Mouse (Mus musculus): ENCODE measurements around the gene Parp12. TPM values are rescaled to one million over a fixed set of nuclear protein-coding genes. Genes with fewer than 3 reads are reported as not detected.

Parp12 gene
- polyA plus RNA-seq, 2 experiments = 8.6 to 18.5 TPM

- TF ChIP-seq POLR2A (IDR thresholded peaks at IDR 0.05; ENCODE audit: borderline replicate concordance, extremely low read depth, insufficient read depth, insufficient read length) = no peak
- Histone ChIP-seq H3K9ac (ENCODE audit: low read depth, low read length, severe bottlenecking) (no peak overlapping the region), H3K27ac (replicated peaks; ENCODE audit: low read depth, low read length) (no peak overlapping the region), H3K9me3 (ENCODE audit: control insufficient read depth, low read length) (no peaks in the 10 kb centered on the region), H3K27me3 (ENCODE audit: control insufficient read depth, insufficient read depth, low read length) (no peaks in the 10 kb centered on the region), H3K4me3 (replicated peaks; ENCODE audit: low read length) (no peak overlapping the region), H3K4me1 (ENCODE audit: control insufficient read depth, insufficient read depth, low read length) (no peaks in the 10 kb centered on the region), H3K36me3 (ENCODE audit: control insufficient read depth, insufficient read depth, low read length) (no peaks in the 10 kb centered on the region), H3K4me2 (replicated peaks; ENCODE audit: low read depth, low read length, severe bottlenecking) (no peak overlapping the region)
- DNase-seq (ENCODE audit: low spot score) = no peak
- no peak for ATAC-seq (ENCODE audit: low FRiP score, low read depth)
- 77% methylated on average over 9 of the region's 9 CpGs for WGBS
These were observed 77.7 kb downstream of the Parp12 start for GRCm38 (mm10) chr6:39040451-39040850.

Other genes starting within 250 kb of the Parp12 start
- gene Tbxas1, start 242.9 kb downstream of the Parp12 start, polyA plus RNA-seq (2012; rRNA removed) = 1.8 and 3.4 TPM in 2 replicates
- 2.6 and 3.2 TPM in 2 replicates for gene Tbxas1, start 242.9 kb downstream of the Parp12 start, polyA plus RNA-seq (2014; fragmentation: Nextera tagmentation; extraction: Ambion mirVana)
- gene Hipk2, start 242.2 kb downstream of the Parp12 start, polyA plus RNA-seq (2012; rRNA removed) = 12.3 and 16.4 TPM in 2 replicates
- gene Hipk2, start 242.2 kb downstream of the Parp12 start, polyA plus RNA-seq (2014; fragmentation: Nextera tagmentation; extraction: Ambion mirVana) = 11.9 and 17.4 TPM in 2 replicates
- 6.3 and 6.8 TPM in 2 replicates for gene Kdm7a, start 88.4 kb upstream of the Parp12 start, polyA plus RNA-seq (2012; rRNA removed)
- gene Kdm7a, start 88.4 kb upstream of the Parp12 start, polyA plus RNA-seq (2014; fragmentation: Nextera tagmentation; extraction: Ambion mirVana) = 6.4 and 7.5 TPM in 2 replicates

Data from limb, embryonic 14.5 days (tissue).